Mouse (Mus musculus): ENCODE results near the gene Spdye4a. TPM values are rescaled to one million over a fixed set of nuclear protein-coding genes. Genes with fewer than 3 reads are reported as not detected.
A peak's percentile ranks its signal among the peaks of the same experiment; 100 is the strongest.

Spdye4a gene
- 0.15 TPM in 1 of 2 replicates, not detected in the other for polyA plus RNA-seq (2014; fragmentation: Nextera tagmentation; extraction: Ambion mirVana)

- Histone ChIP-seq H3K9me3 (ENCODE audit: control insufficient read depth, low read length) (peaks cover 4% of the 10 kb centered on the region; the same call in 1 of the 2 replicates), H3K36me3 (ENCODE audit: control insufficient read depth, insufficient read depth, low read length) (no peaks in the 10 kb centered on the region), H3K27ac (ENCODE audit: low read depth, low read length) (no peak within 1 kb of the TSS), H3K27me3 (ENCODE audit: control insufficient read depth, insufficient read depth, low read length) (no peaks in the 10 kb centered on the region), H3K4me1 (ENCODE audit: control insufficient read depth, insufficient read depth, low read length) (no peaks in the 10 kb centered on the region), H3K4me3 (ENCODE audit: low read depth, low read length) (no peak within 1 kb of the TSS), H3K9ac (replicated peaks; ENCODE audit: low read depth, low read length) (no peak within 1 kb of the TSS), H3K4me2 (ENCODE audit: low read depth, low read length) (no peak within 1 kb of the TSS)
- no peak for ATAC-seq (ENCODE audit: low read depth)
- WGBS = 90% methylated on average over 3 of the region's 3 CpGs
These were observed at the start of gene Spdye4a for GRCm38 (mm10) chr5:143226790-143227189. Gene Spdye4a (minus strand): TSS chr5:143226890.

- H3K27me3 ChIP-seq (ENCODE audit: control insufficient read depth, insufficient read depth, low read length) = no peaks in the 10 kb centered on the region
- H3K4me3 ChIP-seq (ENCODE audit: low read depth, low read length) = no peak overlapping the region
- 53% methylated on average over 5 of the region's 5 CpGs for whole genome bisulfite sequencing
- no peak for ATAC-seq (ENCODE audit: low read depth)
- H3K9ac ChIP-seq (replicated peaks; ENCODE audit: low read depth, low read length) = 0 out of 2 replicates have a peak overlapping the region, but pooled peaks have one; percentile 3
- H3K4me2 ChIP-seq (ENCODE audit: low read depth, low read length) = no peak overlapping the region
- H3K27ac ChIP-seq (ENCODE audit: low read depth, low read length) = no peak overlapping the region
- H3K9me3 ChIP-seq (ENCODE audit: control insufficient read depth, low read length) = no peaks in the 10 kb centered on the region
- H3K4me1 ChIP-seq (ENCODE audit: control insufficient read depth, insufficient read depth, low read length) = peaks cover 6% of the 10 kb centered on the region
- H3K36me3 ChIP-seq (ENCODE audit: control insufficient read depth, insufficient read depth, low read length) = no peaks in the 10 kb centered on the region
These were observed 49.1 kb upstream of the Spdye4a start for GRCm38 (mm10) chr5:143275761-143276160.

GRCm38 (mm10) chr5:143272540-143273330 is 46.0 kb upstream of the Spdye4a start:
- no peak for ATAC-seq (ENCODE audit: low read depth)
- 89% methylated on average over 16 of the region's 16 CpGs for WGBS
- no peaks in the 10 kb centered on the region for H3K27me3 ChIP-seq (ENCODE audit: control insufficient read depth, insufficient read depth, low read length)

DNA sequence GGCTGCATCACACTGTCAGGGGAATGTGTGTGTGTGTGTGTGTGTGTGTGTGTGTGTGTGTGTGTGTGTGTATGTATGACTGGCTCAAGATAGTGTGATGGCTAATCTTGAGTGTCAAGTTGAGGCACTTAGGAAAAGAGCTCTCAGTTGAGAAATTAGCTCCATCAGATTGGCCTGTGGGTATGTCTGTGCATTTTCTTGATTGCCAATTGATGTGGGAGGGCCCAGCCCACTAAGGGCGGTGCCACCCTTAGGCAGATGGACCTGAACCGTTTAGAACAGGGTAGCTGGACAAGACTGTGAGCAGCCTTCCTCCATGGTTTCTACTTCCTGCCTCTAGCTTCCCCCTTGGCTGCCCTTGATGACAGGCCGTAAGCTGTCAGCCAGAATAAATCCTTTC is 45.4 kb upstream of the Spdye4a start:
- Histone ChIP-seq H3K36me3 (ENCODE audit: control insufficient read depth, insufficient read depth, low read length) (no peaks in the 10 kb centered on the region), H3K4me2 (ENCODE audit: low read depth, low read length) (no peak overlapping the region), H3K27me3 (ENCODE audit: control insufficient read depth, insufficient read depth, low read length) (no peaks in the 10 kb centered on the region), H3K9ac (replicated peaks; ENCODE audit: low read depth, low read length) (no peak overlapping the region), H3K27ac (ENCODE audit: low read depth, low read length) (no peak overlapping the region), H3K4me1 (ENCODE audit: control insufficient read depth, insufficient read depth, low read length) (peaks cover 20% of the 10 kb centered on the region), H3K9me3 (ENCODE audit: control insufficient read depth, low read length) (no peaks in the 10 kb centered on the region), H3K4me3 (ENCODE audit: low read depth, low read length) (no peak overlapping the region)
- no peak for ATAC-seq (ENCODE audit: low read depth)
- WGBS = 81% methylated on average over 3 of the region's 3 CpGs

More at GRCm38 (mm10) chr5:143272540-143273330, 46.0 kb upstream of the Spdye4a start:
- Histone ChIP-seq H3K27ac (ENCODE audit: low read depth, low read length) (no peak overlapping the region), H3K4me2 (ENCODE audit: low read depth, low read length) (no peak overlapping the region), H3K4me3 (ENCODE audit: low read depth, low read length) (no peak overlapping the region), H3K4me1 (ENCODE audit: control insufficient read depth, insufficient read depth, low read length) (peaks cover 20% of the 10 kb centered on the region), H3K36me3 (ENCODE audit: control insufficient read depth, insufficient read depth, low read length) (no peaks in the 10 kb centered on the region), H3K9me3 (ENCODE audit: control insufficient read depth, low read length) (no peaks in the 10 kb centered on the region), H3K9ac (replicated peaks; ENCODE audit: low read depth, low read length) (no peak overlapping the region)

GRCm38 (mm10) chr5:143271642-143272041 is 45.0 kb upstream of the Spdye4a start:
- H3K27me3 ChIP-seq (ENCODE audit: control insufficient read depth, insufficient read depth, low read length) = no peaks in the 10 kb centered on the region
- H3K9ac ChIP-seq (replicated peaks; ENCODE audit: low read depth, low read length) = no peak overlapping the region
- H3K4me2 ChIP-seq (ENCODE audit: low read depth, low read length) = no peak overlapping the region
- no peak for ATAC-seq (ENCODE audit: low read depth)
- H3K27ac ChIP-seq (ENCODE audit: low read depth, low read length) = no peak overlapping the region
- H3K36me3 ChIP-seq (ENCODE audit: control insufficient read depth, insufficient read depth, low read length) = no peaks in the 10 kb centered on the region
- WGBS = 88% methylated on average over 6 of the region's 6 CpGs
- H3K4me1 ChIP-seq (ENCODE audit: control insufficient read depth, insufficient read depth, low read length) = peaks cover 20% of the 10 kb centered on the region
- H3K9me3 ChIP-seq (ENCODE audit: control insufficient read depth, low read length) = no peaks in the 10 kb centered on the region
- no peak overlapping the region for H3K4me3 ChIP-seq (ENCODE audit: low read depth, low read length)

- H3K9ac ChIP-seq (replicated peaks; ENCODE audit: low read depth, low read length) = peak overlapping the region; percentile 73
- peak overlapping the region; percentile 75; the same call in 1 of the 2 replicates for H3K27ac ChIP-seq (ENCODE audit: low read depth, low read length)
- H3K4me3 ChIP-seq (ENCODE audit: low read depth, low read length) = peak overlapping the region; percentile 77
- H3K4me1 ChIP-seq (ENCODE audit: control insufficient read depth, insufficient read depth, low read length) = peaks cover 20% of the 10 kb centered on the region
- no peaks in the 10 kb centered on the region for H3K9me3 ChIP-seq (ENCODE audit: control insufficient read depth, low read length)
- no peaks in the 10 kb centered on the region for H3K27me3 ChIP-seq (ENCODE audit: control insufficient read depth, insufficient read depth, low read length)
- H3K36me3 ChIP-seq (ENCODE audit: control insufficient read depth, insufficient read depth, low read length) = no peaks in the 10 kb centered on the region
- WGBS = 2% methylated on average over 12 of the region's 12 CpGs
- no peak; the same call in 1 of the 2 replicates for ATAC-seq (ENCODE audit: low read depth)
- peak overlapping the region; percentile 95 for H3K4me2 ChIP-seq (ENCODE audit: low read depth, low read length)
These were observed 43.4 kb upstream of the Spdye4a start for GRCm38 (mm10) chr5:143270151-143270519.

- Histone ChIP-seq H3K9ac (replicated peaks; ENCODE audit: low read depth, low read length) (peak within 1 kb of the TSS; percentile 73), H3K27me3 (ENCODE audit: control insufficient read depth, insufficient read depth, low read length) (no peaks in the 10 kb centered on the region), H3K4me1 (ENCODE audit: control insufficient read depth, insufficient read depth, low read length) (peaks cover 20% of the 10 kb centered on the region), H3K9me3 (ENCODE audit: control insufficient read depth, low read length) (no peaks in the 10 kb centered on the region), H3K4me3 (ENCODE audit: low read depth, low read length) (peak within 1 kb of the TSS; percentile 77), H3K36me3 (ENCODE audit: control insufficient read depth, insufficient read depth, low read length) (no peaks in the 10 kb centered on the region), H3K4me2 (ENCODE audit: low read depth, low read length) (peak within 1 kb of the TSS; percentile 95), H3K27ac (ENCODE audit: low read depth, low read length) (peak within 1 kb of the TSS; percentile 75)
- WGBS = under 1% methylated on average over 76 of the region's 79 CpGs
- peak; percentile 85 for ATAC-seq (ENCODE audit: low read depth)
These were observed 42.9 kb upstream of the Spdye4a start, which contains the start of gene Zfp316 for GRCm38 (mm10) chr5:143269363-143270150. Gene Zfp316 (minus strand): TSS chr5:143270022.

DNA sequence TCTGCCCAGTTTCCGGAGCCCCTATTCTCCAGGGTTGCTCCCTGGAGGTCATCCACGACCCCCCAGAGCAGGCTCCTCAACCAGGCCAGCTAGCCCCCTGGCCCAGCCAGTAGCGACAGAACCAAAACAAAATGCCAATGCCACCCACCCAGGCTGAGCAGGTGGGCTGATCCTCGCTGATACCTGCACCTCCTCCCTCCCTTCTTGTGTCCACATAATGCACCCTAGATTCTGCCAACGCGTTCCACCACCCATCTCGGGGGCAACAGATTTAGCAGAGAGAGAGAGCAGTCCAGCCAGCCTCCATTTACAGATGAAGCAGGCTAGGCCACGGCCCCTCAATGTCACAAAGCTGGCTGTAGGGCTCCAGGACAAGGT is 42.3 kb upstream of the Spdye4a start:
- Histone ChIP-seq H3K27me3 (ENCODE audit: control insufficient read depth, insufficient read depth, low read length) (no peaks in the 10 kb centered on the region), H3K36me3 (ENCODE audit: control insufficient read depth, insufficient read depth, low read length) (peaks cover 1% of the 10 kb centered on the region; the same call in 1 of the 2 replicates), H3K4me1 (ENCODE audit: control insufficient read depth, insufficient read depth, low read length) (peaks cover 20% of the 10 kb centered on the region), H3K9ac (replicated peaks; ENCODE audit: low read depth, low read length) (peak overlapping the region; percentile 73), H3K4me2 (ENCODE audit: low read depth, low read length) (peak overlapping the region; percentile 95), H3K9me3 (ENCODE audit: control insufficient read depth, low read length) (no peaks in the 10 kb centered on the region), H3K4me3 (ENCODE audit: low read depth, low read length) (peak overlapping the region; percentile 77), H3K27ac (ENCODE audit: low read depth, low read length) (peak overlapping the region; percentile 75)
- no peak for ATAC-seq (ENCODE audit: low read depth)
- 16% methylated on average over 8 of the region's 8 CpGs for WGBS

DNA sequence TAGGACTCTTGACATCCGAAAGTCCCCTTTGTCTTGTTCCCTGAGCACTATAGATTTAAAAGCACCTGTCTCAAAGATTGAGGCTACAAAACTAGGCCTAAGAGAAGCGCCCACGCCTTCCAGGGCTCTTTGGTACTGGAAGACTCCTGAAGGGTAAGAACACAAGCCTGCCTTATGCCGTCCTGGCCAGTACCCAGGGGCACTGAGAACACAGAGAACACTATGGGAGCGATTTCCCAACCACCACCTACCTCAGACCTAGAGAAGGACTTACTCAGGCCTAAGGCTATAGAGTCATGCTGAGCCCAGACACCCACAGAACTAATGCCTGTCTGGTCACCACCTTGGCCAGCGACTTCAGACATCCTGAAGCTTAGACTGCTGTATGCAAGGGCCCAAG is 40.1 kb upstream of the Spdye4a start:
- Histone ChIP-seq H3K9me3 (ENCODE audit: control insufficient read depth, low read length) (no peaks in the 10 kb centered on the region), H3K4me1 (ENCODE audit: control insufficient read depth, insufficient read depth, low read length) (peaks cover 20% of the 10 kb centered on the region), H3K27ac (ENCODE audit: low read depth, low read length) (no peak overlapping the region), H3K27me3 (ENCODE audit: control insufficient read depth, insufficient read depth, low read length) (no peaks in the 10 kb centered on the region), H3K4me2 (ENCODE audit: low read depth, low read length) (no peak overlapping the region), H3K9ac (replicated peaks; ENCODE audit: low read depth, low read length) (no peak overlapping the region), H3K4me3 (ENCODE audit: low read depth, low read length) (no peak overlapping the region), H3K36me3 (ENCODE audit: control insufficient read depth, insufficient read depth, low read length) (peaks cover 23% of the 10 kb centered on the region)
- no peak for ATAC-seq (ENCODE audit: low read depth)
- WGBS = 90% methylated on average over 6 of the region's 6 CpGs

All from neural tube, embryonic 14.5 days (tissue).